Mouse (Mus musculus): ENCODE measurements around the gene Uck2. TPM values are rescaled to one million over a fixed set of nuclear protein-coding genes. Genes with fewer than 3 reads are reported as not detected.

The Uck2 gene
- total RNA-seq, 2 experiments from 2014 or later = 16.9 to 29.3 TPM

DNA sequence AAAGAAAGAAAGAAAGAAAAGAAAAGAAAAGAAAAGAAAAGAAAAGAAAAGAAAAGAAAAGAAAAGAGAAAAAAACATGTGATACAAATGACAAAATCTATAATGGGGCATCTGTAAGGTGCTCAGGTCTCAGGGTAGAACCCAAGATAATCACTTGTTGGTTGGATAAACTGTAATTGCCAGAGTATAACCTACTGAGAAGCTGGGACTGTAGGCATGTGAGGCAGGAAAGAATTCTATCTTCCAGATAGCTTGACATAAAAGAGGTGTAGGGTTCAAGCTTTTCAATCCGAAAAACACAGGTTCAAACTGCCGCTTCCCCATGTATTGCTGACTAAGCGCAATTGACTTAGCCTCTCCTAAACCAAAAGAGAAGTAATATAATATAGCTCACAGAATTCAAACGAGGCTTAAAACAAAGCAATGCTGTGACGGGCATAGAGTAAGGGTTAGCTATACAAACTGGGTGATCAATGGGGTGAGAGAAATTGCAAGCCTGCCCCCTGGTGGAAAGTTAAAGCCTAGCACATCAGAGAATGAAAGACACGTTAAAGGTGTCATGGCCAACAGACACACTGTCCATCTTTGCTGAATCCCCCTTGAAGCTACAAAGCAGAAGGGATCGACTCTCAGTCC is 73.0 kb downstream of the Uck2 start:
- no peak for DNase-seq

DNA sequence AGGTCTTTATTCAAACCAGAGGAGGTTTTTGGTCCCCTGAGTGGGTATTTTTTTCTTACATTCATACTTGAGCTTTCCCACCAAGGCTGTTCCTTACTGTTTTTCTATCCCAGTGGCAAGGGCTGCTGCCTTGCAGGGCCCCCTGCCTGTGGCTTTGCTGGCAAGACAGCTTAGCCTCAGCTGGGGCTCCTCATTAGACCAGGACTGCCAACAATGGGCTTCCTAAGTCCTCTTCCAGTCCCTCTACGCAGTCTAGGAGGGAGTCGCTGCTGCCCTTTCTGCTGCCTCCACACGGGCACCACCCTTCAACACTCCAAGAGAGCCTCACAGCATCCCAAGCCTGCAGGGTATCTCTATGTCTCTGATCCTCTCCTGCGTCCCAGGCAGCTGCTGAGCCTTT is 76.3 kb downstream of the Uck2 start:
- no peak for DNase-seq

DNA sequence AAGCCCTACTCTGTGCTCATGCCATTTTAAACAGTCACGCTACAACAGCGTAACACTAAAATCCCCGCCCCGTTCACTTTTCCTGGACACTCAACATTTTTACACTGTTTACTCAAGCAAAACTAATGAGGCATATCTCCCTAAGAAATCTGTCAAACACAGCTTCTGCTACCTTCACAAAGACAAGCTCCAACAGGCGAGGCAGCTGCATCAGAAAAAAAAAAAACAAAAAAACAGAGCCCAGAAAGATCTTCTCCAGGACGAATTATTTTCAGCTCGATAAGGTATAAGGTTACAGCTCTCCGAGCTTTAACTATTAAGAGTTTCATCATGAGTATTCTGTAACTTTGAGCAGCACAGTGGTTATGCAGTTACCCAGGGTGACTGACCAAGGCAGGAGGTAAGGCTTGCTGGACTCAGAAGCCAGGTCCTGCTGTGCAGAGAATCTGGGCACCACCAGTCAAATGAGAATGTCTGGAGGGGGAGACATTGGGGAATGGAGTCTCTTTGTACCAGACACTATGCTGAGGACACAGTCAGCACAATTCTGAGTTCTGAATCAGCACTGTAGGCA is 79.9 kb downstream of the Uck2 start:
- no peak for DNase-seq

DNA sequence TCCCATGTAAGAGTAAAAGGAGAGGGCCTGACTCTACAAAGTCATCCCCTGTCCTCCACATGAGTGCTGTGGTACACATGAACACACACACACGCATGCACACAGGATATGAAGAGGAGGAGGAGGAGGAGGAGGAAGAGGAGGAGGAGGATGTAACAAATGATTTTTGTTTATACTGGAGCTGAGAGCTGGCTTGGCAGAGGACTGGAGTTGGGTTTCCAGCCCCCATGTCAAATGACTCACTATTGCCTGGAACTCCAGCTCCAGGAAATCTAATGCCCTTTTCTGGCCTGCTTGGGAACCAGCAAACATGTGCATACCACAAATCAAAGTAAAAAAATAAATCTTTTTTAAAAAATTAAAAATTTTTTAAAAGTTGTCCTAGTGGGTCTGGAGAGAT is 80.7 kb downstream of the Uck2 start:
- no peak for DNase-seq

DNA sequence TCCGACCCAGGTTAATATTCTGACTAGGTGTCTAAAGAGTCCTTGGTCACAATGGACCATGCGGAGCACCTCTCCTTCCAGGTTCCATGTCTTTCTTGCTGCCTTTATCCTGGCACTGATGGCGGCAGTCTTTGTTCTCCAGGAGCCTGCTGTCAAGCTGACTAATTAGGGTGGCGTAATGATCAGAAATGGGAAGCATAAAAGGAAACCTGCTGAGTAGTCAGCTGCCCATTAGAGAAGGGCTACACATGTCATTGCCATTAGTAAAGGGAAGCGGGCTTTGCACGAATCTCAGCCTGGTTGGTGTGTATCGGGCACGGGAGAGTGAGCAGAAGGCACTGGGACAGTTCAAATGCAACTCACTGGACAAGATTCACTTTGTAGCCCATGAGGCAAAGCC is 90.4 kb downstream of the Uck2 start:
- no peak for DNase-seq

DNA sequence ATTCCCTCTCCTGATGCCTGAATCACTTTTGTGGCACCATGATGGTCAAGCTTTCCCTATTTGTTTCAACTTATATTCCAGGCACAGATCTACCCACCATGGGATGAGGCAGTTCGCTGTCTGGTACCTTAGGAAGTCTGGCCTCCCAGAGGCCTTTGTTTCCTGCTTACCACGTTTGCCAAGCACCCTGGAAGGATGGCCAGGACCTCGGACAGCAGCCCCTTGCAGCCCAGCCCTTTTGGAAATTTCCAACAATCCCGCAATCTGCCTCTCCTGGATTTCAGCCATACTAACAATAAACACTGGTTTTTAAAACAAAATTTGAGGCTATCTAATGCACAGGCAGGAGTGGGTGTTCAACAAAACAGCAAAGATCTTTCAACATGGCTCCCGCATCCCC is 97.3 kb downstream of the Uck2 start:
- no peak for DNase-seq

DNA sequence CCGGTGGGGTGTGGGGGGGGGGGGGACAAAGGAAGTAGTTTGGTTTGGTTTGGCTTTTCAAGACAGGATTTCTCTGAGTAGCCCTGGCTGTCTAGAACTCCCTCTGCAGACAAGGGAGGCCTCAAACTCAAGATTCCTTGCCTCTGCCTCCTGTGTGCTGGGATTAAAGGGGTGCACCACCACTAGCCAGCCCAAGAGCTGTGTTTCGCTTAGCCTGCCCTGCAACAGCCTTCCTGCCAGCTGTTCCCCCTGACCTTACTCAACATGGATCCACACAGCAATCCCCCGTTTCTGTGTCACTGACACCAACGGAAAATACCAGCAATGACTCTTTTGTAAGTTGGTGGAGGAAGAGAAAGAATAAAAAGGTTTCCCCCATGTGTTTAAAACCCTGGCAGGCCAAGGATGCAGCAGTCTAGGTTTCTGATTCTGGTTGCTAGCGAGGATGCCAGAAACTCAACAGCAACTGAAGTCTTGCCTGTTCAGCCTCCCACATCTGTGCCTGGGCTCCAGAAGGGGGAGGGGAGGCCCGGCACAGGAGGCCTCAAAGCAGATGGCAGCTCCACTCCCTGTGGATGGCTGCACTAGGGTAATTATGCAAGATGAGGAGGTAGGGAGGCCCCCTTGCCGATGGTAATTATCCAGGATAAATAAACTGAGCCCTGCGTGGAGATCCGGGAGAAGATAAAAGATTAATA is 103.1 kb downstream of the Uck2 start:
- no peak for DNase-seq

Small RNA genes lying within 50 kb of the gene (microRNA-seq; reads per million reads assigned to microRNA genes)
- gene Mir6347 (ENCODE audit: borderline replicate concordance in 2 of 2) = 0 reads per million in 2 experiments

Other genes starting within 250 kb of the Uck2 start
- gene Tmco1, start 23.1 kb upstream of the Uck2 start, total RNA-seq (2021) = 10 to 100 TPM; 32.6 to 41.3 TPM
- 1 to 10 TPM; 2.4 to 2.8 TPM for gene Aldh9a1, start 64.7 kb upstream of the Uck2 start, total RNA-seq (2021)
- gene Mgst3, start 108.5 kb upstream of the Uck2 start, total RNA-seq (2021) = 10 to 100 TPM; 84.7 to 94.2 TPM
- gene Lrrc52, start 181.5 kb upstream of the Uck2 start, total RNA-seq (2021) = 1 to 10 TPM in 1 of 2 experiments, under 1 TPM in 1; 0.32 to 4.2 TPM

Data from gastrocnemius, postnatal 25 days (tissue).